Mouse (Mus musculus) mesoderm, embryonic 11.5 days (tissue): ENCODE data around the gene Vwa5b1.

Source experiments
- DNase-seq: peaks from one replicate; pipeline ENCODE4 v3.0.0-alpha.2; 2012; ENCODE audit warnings: low read depth, low spot score

Gene Vwa5b1

GRCm38 (mm10) chr4:138576661-138577060 lies 59.0 kb downstream of the Vwa5b1 start:
- DNase-seq: no peak

GRCm38 (mm10) chr4:138574800-138575606 lies 60.7 kb downstream of the Vwa5b1 start:
- DNase-seq: no peak

GRCm38 (mm10) chr4:138569928-138570327 lies 65.8 kb downstream of the Vwa5b1 start:
- DNase-seq: peak; percentile 65

- no peak for DNase-seq
These were observed 67.4 kb downstream of the Vwa5b1 start for GRCm38 (mm10) chr4:138568275-138568674.

GRCm38 (mm10) chr4:138561986-138562385 lies 73.7 kb downstream of the Vwa5b1 start:
- peak; percentile 89 for DNase-seq

- DNase-seq: no peak
These were observed 80.2 kb downstream of the Vwa5b1 start for GRCm38 (mm10) chr4:138555531-138555930.

GRCm38 (mm10) chr4:138554934-138555333 lies 80.8 kb downstream of the Vwa5b1 start:
- DNase-seq: no peak

GRCm38 (mm10) chr4:138554302-138554701 lies 81.4 kb downstream of the Vwa5b1 start:
- DNase-seq: no peak

GRCm38 (mm10) chr4:138553516-138553933 lies 82.2 kb downstream of the Vwa5b1 start:
- DNase-seq: no peak

GRCm38 (mm10) chr4:138553116-138553515 lies 82.6 kb downstream of the Vwa5b1 start:
- no peak for DNase-seq

- DNase-seq: no peak
These were observed 84.1 kb downstream of the Vwa5b1 start for GRCm38 (mm10) chr4:138551601-138552000.

- peak; percentile 50 for DNase-seq
These were observed 85.1 kb downstream of the Vwa5b1 start for GRCm38 (mm10) chr4:138550557-138550956.

GRCm38 (mm10) chr4:138548960-138549359 lies 86.7 kb downstream of the Vwa5b1 start:
- no peak for DNase-seq

GRCm38 (mm10) chr4:138548124-138548561 lies 87.5 kb downstream of the Vwa5b1 start:
- no peak for DNase-seq

- DNase-seq: no peak
These were observed 88.1 kb downstream of the Vwa5b1 start for GRCm38 (mm10) chr4:138547556-138547955.

- no peak for DNase-seq
These were observed 88.6 kb downstream of the Vwa5b1 start for GRCm38 (mm10) chr4:138547041-138547440.

GRCm38 (mm10) chr4:138546241-138546640 lies 89.4 kb downstream of the Vwa5b1 start:
- no peak for DNase-seq

- no peak for DNase-seq
These were observed 92.5 kb downstream of the Vwa5b1 start for GRCm38 (mm10) chr4:138543177-138543576.

- DNase-seq: no peak
These were observed 97.6 kb downstream of the Vwa5b1 start for GRCm38 (mm10) chr4:138538084-138538449.

- DNase-seq: peak; percentile 49
These were observed 98.2 kb downstream of the Vwa5b1 start for GRCm38 (mm10) chr4:138537210-138538083.

GRCm38 (mm10) chr4:138535610-138536009 lies 100.1 kb downstream of the Vwa5b1 start:
- no peak for DNase-seq

- DNase-seq: no peak
These were observed 101.8 kb downstream of the Vwa5b1 start for GRCm38 (mm10) chr4:138533877-138534276.
